Mouse (Mus musculus) ES-Bruce4 (cell line): ENCODE data around the gene Med29. TPM values are rescaled to one million over a fixed set of nuclear protein-coding genes. Genes with fewer than 3 reads are reported as not detected.
A peak's percentile ranks its signal among the peaks of the same experiment; 100 is the strongest.

ENCODE experiments used
- H3K27ac ChIP-seq: 2 replicates; pipeline ENCODE4 v1.5.1; 2012; ENCODE audit warnings: low read length, inconsistent platforms; ENCODE audit not compliant: insufficient read depth
- H3K27me3 ChIP-seq: 2 replicates; pipeline ENCODE4 v1.6.1; 2012; ENCODE audit warnings: mild to moderate bottlenecking, low read length, inconsistent platforms; ENCODE audit not compliant: control insufficient read depth, poor library complexity, insufficient read depth, severe bottlenecking
- H3K36me3 ChIP-seq: 2 replicates; pipeline ENCODE4 v1.6.1; 2012; ENCODE audit warnings: inconsistent platforms, mild to moderate bottlenecking, low read length, moderate library complexity; ENCODE audit not compliant: control insufficient read depth, poor library complexity, insufficient read depth, severe bottlenecking
- H3K4me1 ChIP-seq: one replicate; pipeline ENCODE4 v1.8.1; 2011; ENCODE audit warnings: low read length; ENCODE audit not compliant: control insufficient read depth, insufficient read depth
- H3K4me3 ChIP-seq: 2 replicates; pipeline ENCODE4 v1.5.1; 2011; ENCODE audit warnings: low read depth, mild to moderate bottlenecking, low read length
- H3K9ac ChIP-seq: 2 replicates; pipeline ENCODE4 v1.6.1; 2012; ENCODE audit warnings: low read depth, mild to moderate bottlenecking, inconsistent platforms; ENCODE audit not compliant: poor library complexity, severe bottlenecking
- H3K9me3 ChIP-seq: replicated peaks from 2 replicates; pipeline ENCODE4 v1.6.1; 2012; ENCODE audit warnings: mild to moderate bottlenecking, low read length, inconsistent platforms; ENCODE audit not compliant: control insufficient read depth, poor library complexity, insufficient read depth, severe bottlenecking
- CTCF ChIP-seq: IDR thresholded peaks from one replicate; pipeline ENCODE4 v1.8.1; 2011; ENCODE audit warnings: low read depth, low read length
- EP300 ChIP-seq: IDR thresholded peaks from 2 replicates; pipeline ENCODE4 v1.6.1; 2011; ENCODE audit warnings: low read depth, low read length; ENCODE audit not compliant: insufficient read depth
- POLR2A ChIP-seq: IDR thresholded peaks from one replicate; pipeline ENCODE4 v1.8.1; 2011; ENCODE audit warnings: low read length; ENCODE audit not compliant: insufficient read depth
- polyA plus RNA-seq: library from polyadenylated mRNA; stranded (reverse); fragments of >200 nt; gene quantifications from 2 replicates; pipeline ENCODE4 v1.2.4, GENCODE M21; 2011; ENCODE audit warnings: low read depth; ENCODE audit not compliant: missing spikeins, insufficient read depth, insufficient read length

Gene Med29
- polyA plus RNA-seq, 1 experiment, result 18.1 TPM

GRCm38 (mm10) chr7:28419416-28419815 is 26.9 kb upstream of the Med29 start:
- Histone ChIP-seq H3K9me3 (no peaks in the 10 kb centered on the region), H3K4me1 (peaks cover 3% of the 10 kb centered on the region), H3K4me3 (no peak overlapping the region), H3K9ac (no peak overlapping the region), H3K36me3 (peaks cover 47% of the 10 kb centered on the region), H3K27ac (no peak overlapping the region), H3K27me3 (no peaks in the 10 kb centered on the region)
- TF ChIP-seq POLR2A (no peak), CTCF (no peak), EP300 (no peak)

DNA sequence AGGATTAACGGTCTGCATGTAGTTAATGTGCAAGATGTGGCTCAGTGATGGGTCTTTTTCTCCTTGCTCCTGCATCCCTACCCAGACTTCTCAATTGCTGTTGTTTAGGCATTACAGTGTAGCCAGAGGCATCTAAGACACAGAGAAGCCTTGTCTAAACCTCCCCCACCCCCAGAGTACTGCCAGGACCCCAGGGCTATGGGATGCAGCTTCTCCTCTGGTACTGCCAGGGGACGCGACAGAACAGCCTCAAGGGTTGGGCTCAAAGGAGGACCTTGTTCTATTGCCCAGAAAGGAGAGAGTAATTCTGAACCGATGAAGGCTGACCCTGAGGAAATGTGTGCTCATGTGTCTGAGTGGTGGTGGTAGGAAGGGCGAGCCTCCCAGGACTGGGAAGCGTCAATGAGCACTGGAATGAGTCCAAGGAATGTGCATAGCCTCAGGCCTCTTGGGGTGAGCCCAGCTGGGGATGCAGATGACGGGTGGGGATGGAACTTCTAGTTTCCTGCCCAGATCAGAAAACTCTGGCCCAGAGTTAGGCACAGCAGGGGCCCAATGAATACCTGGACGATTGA is 25.7 kb upstream of the Med29 start:
- no peaks in the 10 kb centered on the region for H3K9me3 ChIP-seq
- H3K27me3 ChIP-seq, result no peaks in the 10 kb centered on the region
- peaks cover 49% of the 10 kb centered on the region for H3K36me3 ChIP-seq
- H3K9ac ChIP-seq, result no peak overlapping the region
- peak overlapping the region; percentile 3; the same call in 1 of the 2 replicates for H3K27ac ChIP-seq
- H3K4me1 ChIP-seq, result peaks cover 3% of the 10 kb centered on the region
- H3K4me3 ChIP-seq, result no peak overlapping the region
- TF ChIP-seq CTCF, result no peak
- peak; percentile 84 for TF ChIP-seq EP300
- no peak for TF ChIP-seq POLR2A

GRCm38 (mm10) chr7:28417368-28417767 is 24.9 kb upstream of the Med29 start:
- Histone ChIP-seq H3K27ac (no peak overlapping the region), H3K4me3 (no peak overlapping the region), H3K27me3 (no peaks in the 10 kb centered on the region), H3K9me3 (no peaks in the 10 kb centered on the region), H3K4me1 (peaks cover 3% of the 10 kb centered on the region), H3K9ac (no peak overlapping the region), H3K36me3 (peaks cover 49% of the 10 kb centered on the region)
- peak; percentile 35 for TF ChIP-seq CTCF
- no peak for TF ChIP-seq POLR2A

GRCm38 (mm10) chr7:28412826-28413225 is 20.3 kb upstream of the Med29 start:
- Histone ChIP-seq H3K9ac (no peak overlapping the region), H3K4me1 (no peaks in the 10 kb centered on the region), H3K27me3 (no peaks in the 10 kb centered on the region), H3K9me3 (no peaks in the 10 kb centered on the region), H3K27ac (no peak overlapping the region), H3K4me3 (no peak overlapping the region), H3K36me3 (peaks cover 51% of the 10 kb centered on the region)
- TF ChIP-seq CTCF, result peak; percentile 16
- no peak for TF ChIP-seq POLR2A

DNA sequence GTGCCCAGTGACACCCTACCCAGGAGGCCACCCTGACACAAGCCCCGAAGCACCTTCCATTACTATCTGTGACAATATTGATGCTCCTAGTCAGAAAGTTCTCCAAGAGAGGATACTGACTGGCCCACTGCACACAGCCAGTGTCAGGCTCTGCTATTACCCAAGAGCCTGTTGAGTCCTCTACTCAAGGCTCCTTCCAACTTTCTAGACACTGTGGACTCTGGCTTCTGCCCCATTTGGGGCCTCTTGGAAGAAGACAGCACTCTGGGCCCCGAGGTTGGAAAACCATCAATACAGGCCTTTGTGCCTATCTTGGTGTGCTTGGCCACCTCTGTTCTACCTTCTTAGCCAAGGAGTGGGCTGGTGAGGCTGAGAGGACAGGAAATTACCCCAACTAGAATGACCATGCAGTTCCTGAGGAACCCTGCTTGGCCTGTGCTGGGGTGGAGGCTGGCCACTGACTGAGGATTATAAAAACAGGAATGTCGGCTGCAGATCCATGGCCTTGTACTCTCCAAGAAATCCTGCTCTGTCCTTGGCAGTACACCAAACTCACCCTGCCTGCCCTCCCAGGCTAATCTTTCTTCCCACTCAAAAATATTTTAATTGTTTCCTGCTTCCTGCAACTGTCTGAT is 18.4 kb upstream of the Med29 start:
- no peak overlapping the region for H3K27ac ChIP-seq
- no peak overlapping the region for H3K9ac ChIP-seq
- no peak for TF ChIP-seq EP300
- no peak overlapping the region for H3K4me3 ChIP-seq
- peaks cover 50% of the 10 kb centered on the region for H3K36me3 ChIP-seq
- no peaks in the 10 kb centered on the region for H3K27me3 ChIP-seq
- no peaks in the 10 kb centered on the region for H3K9me3 ChIP-seq
- H3K4me1 ChIP-seq, result no peaks in the 10 kb centered on the region

DNA sequence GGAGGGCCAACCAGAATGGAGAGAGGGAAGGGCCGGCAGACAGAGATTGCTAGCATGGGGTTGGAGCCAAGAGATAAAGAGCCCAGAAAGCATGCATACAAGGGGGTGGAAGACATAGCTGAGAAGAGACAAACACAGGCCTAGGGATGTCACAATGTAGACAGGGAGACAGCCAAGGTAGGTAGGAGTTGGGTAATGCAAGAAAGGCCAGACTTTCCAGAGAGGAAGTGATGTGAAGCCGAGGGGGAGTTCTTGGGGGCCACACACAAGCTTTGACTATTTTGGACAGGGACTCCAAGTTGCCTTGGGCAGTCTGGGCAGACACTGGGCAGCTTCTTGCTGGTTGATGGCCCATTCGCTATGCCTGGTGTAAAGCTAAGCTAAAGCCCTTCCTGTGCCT is 9.4 kb upstream of the Med29 start:
- Histone ChIP-seq H3K27ac (no peak overlapping the region), H3K4me3 (no peak overlapping the region), H3K36me3 (peaks cover 58% of the 10 kb centered on the region), H3K27me3 (no peaks in the 10 kb centered on the region), H3K9ac (no peak overlapping the region), H3K9me3 (no peaks in the 10 kb centered on the region), H3K4me1 (no peaks in the 10 kb centered on the region)
- TF ChIP-seq EP300 (no peak), POLR2A (no peak), CTCF (no peak)
